Mouse (Mus musculus) embryo, embryonic 10 days (tissue): Measurements from ENCODE around the gene Foxr1.
"Not testable (repeated sequence)": the region's sequence is repeated elsewhere in the genome, so short reads cannot be mapped to it uniquely, and the experiment has no call there.

ENCODE experiments used
- DNase-seq: peaks from one replicate; pipeline ENCODE4 v3.0.0-alpha.2; 2015; ENCODE audit warnings: low spot score

The Foxr1 gene

DNA sequence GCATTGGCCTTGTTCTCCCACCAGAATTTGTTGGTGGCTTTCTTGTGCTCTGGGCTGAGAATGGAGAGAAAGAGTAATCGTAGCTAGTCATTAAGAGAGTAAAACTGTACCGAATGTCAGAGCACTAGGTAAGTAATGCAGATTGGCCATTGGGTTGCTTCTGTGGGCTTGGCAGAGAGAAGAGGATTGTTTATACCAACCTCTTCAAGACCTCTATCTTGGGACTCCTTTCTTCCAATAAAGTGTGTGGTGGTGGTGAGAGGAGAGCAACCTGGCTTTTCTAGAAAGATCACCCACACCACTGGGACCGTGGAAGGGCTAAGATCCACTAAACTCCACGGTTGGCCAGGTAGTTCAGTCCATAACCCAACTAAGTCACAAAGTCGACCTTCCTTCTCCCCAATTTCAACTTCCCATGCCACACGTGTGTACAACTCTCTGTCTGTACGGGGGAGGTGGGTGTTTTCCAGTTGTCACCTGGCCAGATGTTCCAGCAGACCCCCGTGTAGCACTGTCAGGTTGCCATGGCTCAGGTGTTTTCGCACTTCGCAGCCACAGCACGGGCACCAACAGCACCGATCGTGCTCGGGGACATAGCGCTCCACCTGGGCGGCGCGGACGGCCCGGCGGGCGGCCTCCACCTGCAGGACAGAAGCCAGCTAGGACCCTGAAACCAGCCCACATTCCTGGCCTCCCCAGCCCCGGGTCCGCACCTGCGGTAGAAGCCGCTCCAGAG is 23.6 kb downstream of the Foxr1 start:
- no peak for DNase-seq

DNA sequence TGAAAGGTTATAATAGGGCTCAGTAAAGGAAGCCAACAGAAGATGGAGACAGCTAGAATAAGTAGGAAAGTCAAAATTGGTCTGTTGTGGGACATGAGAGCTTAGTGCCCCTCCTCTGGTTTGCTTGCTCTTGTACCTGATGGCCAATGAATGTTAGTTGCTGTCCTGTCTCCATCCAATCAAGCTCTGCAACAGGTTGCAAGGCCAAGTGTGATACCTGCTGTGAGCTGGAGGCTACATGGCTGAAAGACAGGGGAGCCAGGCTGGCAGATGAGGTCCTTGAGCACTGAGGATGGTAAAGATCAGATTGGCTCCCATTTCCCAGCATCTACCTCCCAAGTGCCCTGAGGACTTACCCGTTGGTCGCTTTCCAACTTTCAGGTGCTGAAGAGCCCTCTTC is 28.2 kb downstream of the Foxr1 start:
- no peak for DNase-seq

DNA sequence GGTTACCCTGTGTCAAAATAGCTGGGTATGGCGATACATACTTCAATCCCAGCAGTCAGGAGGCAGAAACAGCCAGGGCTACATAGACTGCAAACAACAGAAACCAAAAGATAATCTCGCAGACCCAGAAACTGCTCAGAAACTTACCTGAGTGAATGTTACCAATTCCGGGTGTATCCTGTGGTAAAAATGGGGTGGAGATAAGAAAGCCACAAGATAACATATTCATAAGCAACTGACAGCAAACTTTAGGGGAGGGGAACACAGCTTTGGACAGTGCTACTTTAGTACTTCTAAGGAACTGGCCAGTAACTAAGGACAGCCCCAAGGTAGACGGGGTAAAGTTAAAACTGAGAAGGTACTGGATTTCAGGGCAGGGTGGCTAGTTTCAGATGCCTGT is 28.6 kb downstream of the Foxr1 start:
- DNase-seq = no peak

DNA sequence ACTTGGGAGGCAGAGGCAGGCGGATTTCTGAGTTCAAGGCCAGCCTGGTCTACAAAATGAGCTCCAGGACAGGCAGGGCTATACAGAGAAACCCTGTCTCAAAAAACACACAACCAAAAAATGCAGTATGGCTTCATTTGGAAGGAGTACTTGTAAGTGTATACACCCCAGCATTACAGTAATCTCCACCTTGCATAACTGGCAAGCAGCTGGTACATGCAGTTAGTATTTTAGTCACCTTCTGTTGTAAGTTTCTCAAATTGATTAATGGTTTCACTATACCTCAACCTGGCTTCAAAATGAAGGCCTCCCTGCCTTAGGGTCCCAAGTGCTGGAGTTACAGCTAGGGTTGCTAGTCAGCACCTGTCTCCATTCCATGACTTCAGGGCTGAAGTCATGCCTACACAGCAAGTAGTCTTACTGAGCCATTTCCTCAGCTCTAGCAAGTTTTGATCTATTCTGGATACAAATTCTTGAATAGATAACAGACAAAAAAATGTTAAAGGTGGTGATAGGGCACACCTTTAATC is 29.3 kb downstream of the Foxr1 start:
- DNase-seq = no peak

DNA sequence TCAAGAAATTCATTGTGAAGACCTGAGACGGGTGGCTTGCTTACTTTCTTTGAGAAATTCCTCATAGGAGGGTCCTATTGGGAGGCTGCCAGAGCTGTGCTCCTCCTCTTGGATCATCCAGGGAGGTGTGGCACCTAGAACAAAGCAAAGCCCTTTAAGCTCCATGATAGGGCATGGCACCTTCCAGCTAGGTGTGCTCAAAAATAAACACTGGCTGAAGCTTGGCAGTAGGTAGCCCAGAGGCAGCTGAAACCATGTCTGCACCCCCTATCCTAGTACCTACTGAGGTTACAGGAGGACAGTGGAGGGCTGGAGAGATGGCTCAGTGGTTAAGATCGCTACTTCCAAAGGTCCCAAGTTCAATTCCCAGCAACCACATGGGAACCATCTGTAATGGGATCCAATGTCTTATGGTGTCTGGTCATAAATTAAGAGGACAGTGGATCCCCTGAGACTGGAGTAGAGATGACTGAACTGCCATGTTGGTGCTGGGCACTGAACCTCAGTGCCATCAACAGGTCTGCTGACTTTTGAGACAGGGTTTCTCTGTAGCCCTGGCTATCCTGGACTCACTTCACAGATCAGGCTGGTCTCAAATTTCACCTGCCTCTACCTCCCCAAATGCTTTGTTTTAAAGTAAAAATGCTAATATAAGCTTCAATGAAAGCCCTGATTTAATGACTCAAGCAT is 30.1 kb downstream of the Foxr1 start:
- no peak for DNase-seq

DNA sequence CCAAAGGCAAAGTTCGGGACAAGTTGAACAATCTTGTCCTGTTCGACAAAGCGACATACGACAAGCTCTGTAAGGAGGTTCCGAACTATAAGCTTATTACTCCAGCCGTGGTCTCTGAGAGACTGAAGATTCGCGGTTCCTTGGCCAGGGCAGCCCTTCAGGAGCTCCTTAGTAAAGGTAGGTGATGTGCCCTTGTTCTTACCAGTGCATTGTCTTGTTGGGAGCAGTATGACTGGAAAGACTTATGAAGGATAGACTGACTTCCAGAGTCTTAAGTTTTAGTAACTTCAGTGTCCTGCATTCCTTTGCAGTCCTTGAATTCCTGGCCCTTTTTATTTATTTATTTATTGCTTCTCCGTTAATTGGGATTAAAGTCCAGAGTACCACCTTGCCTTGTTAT is 32.2 kb downstream of the Foxr1 start:
- DNase-seq = not testable (repeated sequence)

DNA sequence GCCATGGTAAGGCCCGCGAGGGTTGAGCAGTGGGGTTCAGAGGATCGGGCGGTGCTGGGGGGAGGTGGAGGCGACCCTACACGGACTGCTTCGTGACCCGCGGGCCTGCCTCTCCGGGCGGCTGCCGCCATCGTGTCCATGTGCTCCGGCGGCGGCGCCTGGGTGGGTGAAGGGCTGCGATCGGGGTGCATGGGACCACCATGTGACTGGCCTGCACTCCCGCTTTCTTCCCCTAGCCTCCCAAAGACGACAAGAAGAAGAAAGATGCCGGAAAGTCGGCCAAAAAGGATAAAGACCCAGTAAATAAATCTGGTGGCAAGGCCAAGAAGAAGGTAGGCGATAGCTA is 33.2 kb downstream of the Foxr1 start:
- no peak for DNase-seq

DNA sequence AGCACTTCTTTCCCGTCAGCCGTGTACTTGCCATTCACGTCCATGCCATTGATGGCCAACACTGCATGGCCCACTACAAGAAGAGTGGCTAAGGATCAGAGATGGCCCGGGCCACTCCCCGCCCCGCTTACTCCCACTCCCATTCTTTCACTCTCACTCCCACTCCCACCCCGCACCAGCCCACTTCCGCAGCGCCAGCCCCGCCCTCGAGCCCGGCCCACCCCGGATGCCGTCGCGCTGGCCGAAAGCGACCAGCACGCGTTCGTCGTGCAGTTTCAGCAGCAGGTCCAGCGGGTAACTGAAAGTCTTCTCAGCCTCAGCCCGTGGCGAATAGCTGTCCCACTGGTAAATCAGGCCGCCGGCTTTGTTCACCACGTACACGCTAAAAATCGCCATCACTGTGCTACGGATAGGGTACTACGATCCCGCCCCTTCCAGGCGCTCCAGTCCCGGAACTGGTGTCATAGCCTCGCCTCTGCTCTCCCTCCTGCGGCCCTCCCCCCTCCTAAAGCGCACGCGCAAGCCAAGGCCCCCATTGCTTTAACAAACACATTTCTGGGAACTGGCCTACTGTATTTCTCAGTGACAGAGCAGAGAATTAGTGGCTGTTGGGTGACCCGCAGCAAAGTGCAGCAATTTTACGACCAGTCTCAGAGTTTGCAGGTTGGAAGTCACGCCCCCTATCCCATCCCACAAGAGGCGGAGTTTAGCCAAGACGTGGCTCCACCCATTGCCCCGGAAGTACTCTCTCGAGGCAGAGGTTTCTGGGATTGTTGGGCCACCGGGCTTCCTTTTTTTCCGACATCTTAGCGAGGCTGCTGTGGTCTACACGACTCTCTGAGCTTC is 33.8 kb downstream of the Foxr1 start, which contains the start of the genes Rps25 and Trappc4:
Rps25 (plus strand) TSS at position 234 of the 846 bp plus-strand sequence.
Trappc4 (minus strand) TSS at position 695 of the 846 bp plus-strand sequence.
- DNase-seq = peak; percentile 97

DNA sequence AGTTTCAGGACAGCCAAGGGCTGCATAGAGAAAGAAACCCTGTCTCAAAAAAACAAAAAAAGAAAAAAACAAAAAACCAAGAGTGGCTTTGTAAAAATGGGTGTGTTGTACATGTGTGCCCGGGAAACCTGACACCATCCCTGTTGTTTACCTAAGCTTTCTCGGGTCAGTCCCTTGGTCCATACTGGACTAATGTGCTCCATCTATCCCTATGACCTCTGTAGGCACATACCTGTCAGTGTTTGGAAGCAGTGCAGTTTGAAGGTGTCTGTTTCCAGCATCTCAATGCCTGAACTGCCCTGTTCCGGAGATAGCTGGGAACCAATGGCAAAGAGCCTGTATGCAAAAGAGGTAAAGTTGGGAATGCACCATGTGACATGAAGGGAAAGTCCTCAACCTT is 35.9 kb downstream of the Foxr1 start:
- DNase-seq = no peak

DNA sequence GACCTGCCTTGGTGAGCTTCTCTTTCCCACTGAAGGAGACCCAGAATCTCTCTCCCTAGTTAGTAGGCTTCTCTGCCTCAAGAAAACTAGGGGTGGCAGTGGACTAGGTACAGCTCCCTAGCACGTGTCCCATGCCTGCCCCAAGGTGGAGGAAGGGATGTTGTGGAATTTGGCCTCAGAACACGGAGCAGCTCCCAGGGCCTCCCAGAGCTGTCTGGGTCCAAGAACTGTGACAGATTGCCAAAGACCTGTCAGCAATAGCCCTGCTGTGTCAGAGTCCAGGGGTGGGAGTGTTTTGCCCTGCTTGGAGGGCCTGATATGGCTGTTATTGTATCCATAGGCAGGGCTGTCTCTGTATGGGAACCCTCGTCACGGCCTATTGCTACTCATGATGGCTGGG is 39.9 kb downstream of the Foxr1 start:
- DNase-seq = no peak

DNA sequence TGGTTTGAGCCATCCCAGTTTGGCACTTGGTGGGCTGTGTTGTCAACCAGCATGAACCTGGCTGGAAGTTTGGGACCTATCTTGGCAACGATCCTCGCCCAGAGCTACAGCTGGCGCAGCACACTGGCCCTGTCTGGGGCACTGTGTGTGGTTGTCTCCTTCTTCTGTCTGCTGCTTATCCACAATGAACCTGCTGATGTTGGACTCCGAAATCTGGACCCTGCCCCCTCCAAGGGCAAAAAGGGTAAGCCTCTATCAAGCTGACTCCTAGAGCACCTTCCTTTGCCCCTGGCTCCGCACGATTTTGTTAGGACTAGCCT is 41.2 kb downstream of the Foxr1 start:
- no peak for DNase-seq

DNA sequence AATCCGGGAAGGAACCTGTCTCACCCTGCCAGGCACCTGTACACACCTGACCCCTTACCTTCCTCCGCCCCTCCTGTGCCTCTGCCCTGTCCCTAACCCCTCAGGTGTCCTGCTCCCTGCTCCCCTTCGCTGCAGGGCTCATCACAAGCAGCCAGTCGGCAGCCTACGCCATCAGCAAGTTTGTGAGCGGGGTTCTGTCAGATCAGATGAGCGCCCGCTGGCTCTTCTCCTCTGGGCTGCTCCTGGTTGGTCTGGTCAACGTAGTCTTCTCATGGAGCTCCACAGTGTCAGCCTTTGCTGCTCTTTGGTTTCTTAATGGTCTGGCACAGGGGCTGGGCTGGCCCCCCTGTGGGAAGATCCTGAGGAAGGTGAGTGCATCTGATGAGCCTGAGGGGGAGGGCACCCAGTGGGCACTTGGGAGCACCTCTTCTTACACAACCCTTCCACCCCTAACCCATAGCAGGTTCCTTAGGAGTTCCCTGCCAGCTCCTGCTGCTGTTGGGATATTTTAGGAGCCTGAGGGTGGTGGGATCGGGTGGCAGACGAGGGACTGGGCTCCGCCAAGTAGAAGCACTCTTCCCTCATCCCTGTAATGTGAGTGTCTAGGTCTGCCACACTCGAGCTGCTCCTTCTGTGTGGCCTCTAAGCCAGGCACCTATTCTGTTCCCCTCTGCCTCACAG is 41.7 kb downstream of the Foxr1 start:
- DNase-seq = no peak

DNA sequence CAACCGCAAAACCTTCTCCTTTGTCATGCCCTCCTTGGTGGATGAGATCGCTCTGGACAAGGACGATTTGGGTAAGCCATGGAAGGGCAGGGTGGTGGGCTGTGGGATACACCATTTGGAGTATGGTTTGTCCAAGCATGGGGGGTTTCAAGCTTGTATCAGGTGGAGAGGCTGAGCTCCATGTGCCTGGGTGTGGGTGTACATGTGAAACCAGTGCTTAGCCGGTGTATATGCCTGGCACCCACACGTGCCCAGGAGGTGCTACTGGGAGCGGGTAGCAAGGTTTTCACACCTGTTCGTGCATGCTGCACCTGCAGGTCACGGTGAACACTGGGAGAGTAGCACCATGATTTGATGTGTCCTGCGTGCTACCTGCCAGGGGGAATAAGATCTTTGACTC is 42.4 kb downstream of the Foxr1 start:
- no peak for DNase-seq

DNA sequence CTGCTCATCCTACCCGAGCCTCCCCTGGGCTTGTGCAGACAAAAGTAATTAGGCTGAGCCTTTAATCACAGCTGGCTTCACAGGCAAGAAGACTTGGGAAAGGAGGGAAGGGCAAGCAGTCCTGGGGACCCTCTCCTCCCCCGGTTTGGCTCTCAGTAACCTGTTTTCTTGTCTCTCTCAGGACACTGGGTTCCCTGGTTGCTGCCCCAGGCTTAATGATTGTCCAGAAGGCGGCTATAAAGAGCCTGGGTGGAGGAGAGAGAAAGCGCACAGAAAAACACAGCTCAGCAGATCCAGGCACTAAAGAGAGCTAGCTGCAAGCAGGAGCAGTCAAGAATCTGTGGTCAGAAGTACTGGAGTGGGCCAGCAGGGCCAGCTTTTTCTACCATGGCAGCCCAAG is 42.8 kb downstream of the Foxr1 start:
- no peak for DNase-seq

DNA sequence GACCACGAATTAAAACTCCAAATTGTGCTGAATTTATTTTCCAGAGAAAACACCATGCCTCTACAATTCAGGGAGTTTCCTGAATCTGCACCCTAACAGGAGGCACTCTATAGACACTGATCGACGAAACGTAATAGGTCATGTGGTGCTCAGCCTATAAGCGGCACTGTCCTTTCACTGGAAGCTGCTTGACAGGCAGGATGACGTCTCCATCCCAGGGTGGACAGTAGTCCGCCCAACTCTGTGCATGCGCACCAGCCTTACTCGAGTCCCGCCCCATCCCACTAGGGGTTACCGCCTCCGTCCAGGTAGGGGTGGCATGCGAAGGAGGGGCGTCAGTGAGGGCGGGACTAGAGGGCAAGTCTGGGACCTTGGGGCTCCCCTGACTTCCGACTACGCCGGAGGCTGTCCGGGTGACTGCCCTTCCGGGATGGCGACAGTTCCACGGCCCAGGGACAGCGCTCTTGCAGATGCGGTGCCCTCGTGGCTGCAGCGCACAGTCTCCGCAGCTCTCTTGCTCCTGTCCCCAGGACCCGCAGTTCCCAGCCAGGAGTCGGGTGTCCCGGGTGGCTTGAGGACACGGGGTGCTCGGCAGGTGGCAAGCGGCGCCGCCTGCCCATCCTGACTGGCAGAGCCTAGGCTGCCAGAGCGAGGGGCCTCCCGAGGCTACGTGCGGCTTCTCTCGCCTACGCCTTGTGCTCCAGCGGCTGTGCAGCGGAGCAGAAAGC is 44.1 kb downstream of the Foxr1 start, which contains the start of gene Slc37a4:
Slc37a4 (plus strand) TSS at position 169 of the 728 bp plus-strand sequence.
- DNase-seq = peak; percentile 97

DNA sequence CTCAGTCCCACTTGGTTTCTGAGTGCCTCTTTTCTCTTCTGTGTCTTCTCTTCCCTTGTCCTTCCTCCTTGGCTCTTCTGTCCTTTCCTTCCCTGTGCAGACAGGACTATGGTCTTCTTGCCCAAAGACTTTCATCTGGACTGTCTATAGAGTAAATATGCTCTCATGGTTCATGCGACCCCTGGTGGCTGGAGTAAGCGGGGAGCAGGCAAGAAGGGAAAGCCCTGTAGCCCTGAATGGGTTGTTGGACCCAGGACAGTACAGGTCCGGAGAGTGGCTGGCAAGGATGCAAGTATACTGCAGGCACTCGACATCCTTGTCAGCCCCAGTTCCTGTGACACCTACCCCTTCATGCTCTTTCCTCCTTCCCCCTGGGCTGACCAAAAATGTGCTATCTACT is 49.5 kb downstream of the Foxr1 start:
- peak; percentile 80 for DNase-seq

DNA sequence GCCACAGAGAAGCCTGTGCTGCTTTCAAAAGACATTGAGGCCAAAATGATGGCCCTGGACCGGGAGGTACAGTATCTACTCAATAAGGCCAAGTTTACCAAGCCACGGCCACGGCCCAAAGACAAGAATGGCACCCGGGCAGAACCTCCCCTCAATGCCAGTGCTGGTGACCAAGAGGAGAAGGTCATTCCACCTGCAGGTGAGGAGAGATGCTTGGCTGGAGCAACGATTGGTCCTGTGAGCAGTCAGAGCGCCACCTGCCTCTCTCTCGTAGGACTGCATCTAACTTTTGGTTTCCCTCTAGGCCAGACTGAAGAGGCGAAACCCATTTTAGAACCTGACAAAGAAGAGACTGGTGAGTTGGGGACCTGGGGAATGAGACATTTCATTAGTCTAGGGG is 51.7 kb downstream of the Foxr1 start:
- peak; percentile 71 for DNase-seq

DNA sequence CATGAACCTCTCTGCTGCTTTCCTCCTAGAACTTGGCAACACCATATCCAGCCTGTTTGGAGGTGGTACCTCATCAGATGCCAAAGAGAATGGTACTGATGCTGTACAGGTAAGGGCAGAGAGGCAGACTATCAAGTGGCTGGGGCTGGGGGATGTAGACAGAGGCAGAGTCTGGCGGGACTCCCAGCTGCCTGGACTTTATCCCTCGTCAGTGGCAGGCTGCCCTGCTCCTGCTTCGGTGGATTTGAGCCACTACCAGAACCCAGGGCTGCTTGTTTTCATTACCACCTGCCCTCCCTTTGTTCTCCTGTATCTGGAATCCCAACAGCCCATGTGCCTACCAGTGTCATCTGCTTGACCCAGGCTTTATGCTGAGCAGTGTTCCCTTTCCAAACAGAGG is 53.7 kb downstream of the Foxr1 start:
- no peak for DNase-seq

DNA sequence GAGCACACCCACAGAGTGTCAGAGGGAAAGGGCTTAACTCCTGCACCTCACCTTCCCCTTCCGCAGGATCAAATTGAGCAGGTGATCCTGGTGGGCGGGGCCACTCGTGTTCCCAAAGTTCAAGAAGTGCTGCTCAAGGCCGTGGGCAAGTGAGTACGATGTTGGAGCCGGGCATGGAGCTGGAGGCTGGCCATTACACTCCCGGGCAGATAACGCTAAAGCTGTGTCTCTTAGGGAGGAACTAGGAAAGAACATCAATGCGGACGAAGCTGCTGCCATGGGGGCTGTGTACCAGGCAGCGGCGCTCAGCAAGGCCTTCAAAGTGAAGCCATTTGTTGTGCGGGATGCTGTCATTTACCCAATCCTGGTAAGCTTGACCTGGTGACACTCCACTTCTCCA is 56.3 kb downstream of the Foxr1 start:
- no peak for DNase-seq
